Mouse (Mus musculus): ENCODE results near the gene Aebp2.
"Not testable (repeated sequence)": the region's sequence is repeated elsewhere in the genome, so short reads cannot be mapped to it uniquely, and the experiment has no call there.

Aebp2 gene

GRCm38 (mm10) chr6:140600671-140601070, 21.8 kb upstream of the Aebp2 start:
- ChIA-PET CTCF (interaction anchor here in 3 of 4 experiments (0.6 to 0.7 kb wide), 4 partner anchors 13 to 198 kb away, joined by 3 to 5 read pairs (median 4); no protein-coding TSS in a partner anchor), POLR2A (interaction anchor here in 3 of 4 experiments (0.6 to 8.9 kb wide), 12 partner anchors 9 to 736 kb away, joined by 3 to 130 read pairs (median 6); partner anchors contain the start of gene Aebp2 (in 2 of the 3))

- ChIA-PET CTCF (no interaction called here), POLR2A (interaction anchor here in 3 of 4 experiments (0.7 to 8.9 kb wide), 18 partner anchors 10 to 1938 kb away, joined by 3 to 130 read pairs (median 6); partner anchors contain the start of gene Aebp2 (in 3 of the 3))
Observed at GRCm38 (mm10) chr6:140601175-140601574, 21.3 kb upstream of the Aebp2 start.

- ChIA-PET POLR2A (interaction anchor here (0.6 to 8.9 kb wide), 76 partner anchors 8 to 1907 kb away, joined by 3 to 130 read pairs (median 4); partner anchors contain the start of genes Aebp2 (in 4 of the 4) and Ldhb (in 2 of the 4)), CTCF (interaction anchor here in 3 of 4 experiments (0.7 to 1.1 kb wide), 7 partner anchors 14 to 195 kb away, joined by 3 to 13 read pairs (median 3); partner anchors contain the start of gene Aebp2 (in 1 of the 3))
Observed at GRCm38 (mm10) chr6:140603228-140603944, 19.1 kb upstream of the Aebp2 start.

- CTCF ChIA-PET, result not testable (repeated sequence)
- POLR2A ChIA-PET, result interaction anchor here in 2 of 4 experiments (0.8 to 8.9 kb wide), 12 partner anchors 8 to 1906 kb away, joined by 3 to 130 read pairs (median 18); partner anchors contain the start of gene Aebp2 (in 2 of the 2)
Observed at GRCm38 (mm10) chr6:140605173-140605572, 17.3 kb upstream of the Aebp2 start.

GRCm38 (mm10) chr6:140605732-140606131, 16.7 kb upstream of the Aebp2 start:
- ChIA-PET POLR2A (interaction anchor here in 3 of 4 experiments (0.7 to 8.9 kb wide), 19 partner anchors 8 to 1906 kb away, joined by 3 to 130 read pairs (median 6); partner anchors contain the start of gene Aebp2 (in 2 of the 3)), CTCF (no interaction called here)

- POLR2A ChIA-PET, result interaction anchor here (0.6 to 8.9 kb wide), 21 partner anchors 8 to 1905 kb away, joined by 3 to 130 read pairs (median 6); partner anchors contain the start of genes Aebp2 (in 3 of the 4) and Gm11077 (in 1 of the 4)
Observed at GRCm38 (mm10) chr6:140606534-140606933, 15.9 kb upstream of the Aebp2 start.

GRCm38 (mm10) chr6:140608666-140609065, 13.8 kb upstream of the Aebp2 start:
- ChIA-PET CTCF (interaction anchor here in 1 of 4 experiments (0.6 kb wide), 1 partner anchor 13 kb away, joined by 15 read pairs; no protein-coding TSS in a partner anchor), POLR2A (interaction anchor here (0.6 to 8.9 kb wide), 29 partner anchors 9 to 343 kb away, joined by 3 to 91 read pairs (median 3); partner anchors contain the start of gene Aebp2 (in 3 of the 4))

More at GRCm38 (mm10) chr6:140606534-140606933, 15.9 kb upstream of the Aebp2 start:
- CTCF ChIA-PET, result no interaction called here

GRCm38 (mm10) chr6:140609533-140609932, 12.9 kb upstream of the Aebp2 start:
- ChIA-PET POLR2A (interaction anchor here in 3 of 4 experiments (0.8 to 2.9 kb wide), 13 partner anchors 8 to 58 kb away, joined by 3 to 15 read pairs (median 4); partner anchors contain the start of gene Aebp2 (in 2 of the 3)), CTCF (no interaction called here)

- ChIA-PET CTCF (interaction anchor here in 1 of 4 experiments (0.6 kb wide), 1 partner anchor 105 kb away, joined by 6 read pairs; no protein-coding TSS in a partner anchor), POLR2A (interaction anchor here in 3 of 4 experiments (0.8 to 8.1 kb wide), 9 partner anchors 7 to 57 kb away, joined by 3 to 130 read pairs (median 4); partner anchors contain the start of gene Aebp2 (in 3 of the 3))
Observed at GRCm38 (mm10) chr6:140610117-140610516, 12.3 kb upstream of the Aebp2 start.

- CTCF ChIA-PET, result interaction anchor here in 2 of 4 experiments (1.0 to 1.2 kb wide), 3 partner anchors 35 to 105 kb away, joined by 3 read pairs; no protein-coding TSS in a partner anchor
- POLR2A ChIA-PET, result interaction anchor here in 3 of 4 experiments (1.0 to 8.1 kb wide), 10 partner anchors 8 to 71 kb away, joined by 3 to 130 read pairs (median 5); partner anchors contain the start of gene Aebp2 (in 1 of the 3)
Observed at GRCm38 (mm10) chr6:140611282-140611681, 11.2 kb upstream of the Aebp2 start.

- CTCF ChIA-PET, result interaction anchor here in 3 of 4 experiments (0.7 to 1.2 kb wide), 4 partner anchors 36 to 104 kb away, joined by 3 read pairs; no protein-coding TSS in a partner anchor
- POLR2A ChIA-PET, result interaction anchor here in 3 of 4 experiments (1.0 to 8.1 kb wide), 8 partner anchors 9 to 70 kb away, joined by 4 to 130 read pairs (median 6); partner anchors contain the start of gene Aebp2 (in 1 of the 3)
Observed at GRCm38 (mm10) chr6:140611893-140612473, 10.5 kb upstream of the Aebp2 start.

GRCm38 (mm10) chr6:140613822-140614221, 8.6 kb upstream of the Aebp2 start:
- ChIA-PET CTCF (interaction anchor here in 2 of 4 experiments (0.6 to 1.5 kb wide), 2 partner anchors 59 to 101 kb away, joined by 3 read pairs; no protein-coding TSS in a partner anchor), POLR2A (interaction anchor here in 3 of 4 experiments (0.8 to 8.1 kb wide), 14 partner anchors 8 to 51 kb away, joined by 3 to 130 read pairs (median 4); partner anchors contain the start of gene Aebp2 (in 1 of the 3))

GRCm38 (mm10) chr6:140614711-140615110, 7.8 kb upstream of the Aebp2 start:
- CTCF ChIA-PET, result interaction anchor here in 1 of 4 experiments (1.5 kb wide), 1 partner anchor 60 kb away, joined by 3 read pairs; no protein-coding TSS in a partner anchor
- POLR2A ChIA-PET, result interaction anchor here in 3 of 4 experiments (1.3 to 8.1 kb wide), 7 partner anchors 9 to 50 kb away, joined by 3 to 130 read pairs (median 11); no protein-coding TSS in a partner anchor

- POLR2A ChIA-PET, result interaction anchor here in 3 of 4 experiments (0.6 to 3.6 kb wide), 10 partner anchors 15 to 168 kb away, joined by 3 to 91 read pairs (median 8); no protein-coding TSS in a partner anchor
- CTCF ChIA-PET, result interaction anchor here in 1 of 4 experiments (1.0 kb wide), 1 partner anchor 17 kb away, joined by 3 read pairs; no protein-coding TSS in a partner anchor
Observed at GRCm38 (mm10) chr6:140620531-140621349, 1.7 kb upstream of the Aebp2 start.

GRCm38 (mm10) chr6:140621622-140622021, 841 bp upstream of the Aebp2 start:
- POLR2A ChIA-PET, result interaction anchor here (0.6 to 3.6 kb wide), 20 partner anchors 10 to 261 kb away, joined by 3 to 91 read pairs (median 7); no protein-coding TSS in a partner anchor

GRCm38 (mm10) chr6:140623226-140624095, 998 bp downstream of the Aebp2 start:
- POLR2A ChIA-PET, result interaction anchor here (0.6 to 3.6 kb wide), 25 partner anchors 9 to 172 kb away, joined by 3 to 91 read pairs (median 7); no protein-coding TSS in a partner anchor
- CTCF ChIA-PET, result interaction anchor here in 1 of 4 experiments (1.1 kb wide), 1 partner anchor 20 kb away, joined by 3 read pairs; no protein-coding TSS in a partner anchor

More at GRCm38 (mm10) chr6:140621622-140622021, 841 bp upstream of the Aebp2 start:
- CTCF ChIA-PET, result interaction anchor here in 2 of 4 experiments (0.6 to 1.0 kb wide), 2 partner anchors 13 to 18 kb away, joined by 3 to 15 read pairs; no protein-coding TSS in a partner anchor

All from embryonic stem cell, embryonic (primary cell).